Mouse (Mus musculus): ENCODE results near the gene B4galt4.
"Not testable (repeated sequence)": the region's sequence is repeated elsewhere in the genome, so short reads cannot be mapped to it uniquely, and the experiment has no call there.

The B4galt4 gene

DNA sequence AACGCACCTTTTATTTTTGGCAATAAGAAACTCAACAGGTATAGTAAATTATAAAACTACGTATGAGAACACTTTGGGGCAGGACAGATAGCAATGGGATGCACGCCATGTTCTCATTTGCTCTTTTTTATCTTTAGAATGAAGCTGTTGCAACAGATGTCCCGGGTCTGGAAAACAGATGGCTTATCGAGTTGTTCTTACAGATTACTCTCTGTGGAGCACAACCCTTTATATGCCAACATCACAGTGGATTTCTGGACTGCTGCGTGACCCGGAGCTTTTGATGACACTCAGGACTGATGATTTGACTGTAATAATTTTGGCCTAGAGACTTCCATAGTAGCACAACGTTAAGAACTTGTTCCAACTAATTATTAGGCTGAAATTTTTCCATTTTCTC, 25.7 kb downstream of the B4galt4 start:
- DNase-seq (ENCODE audit: low spot score in 2 of 2) = no peak

DNA sequence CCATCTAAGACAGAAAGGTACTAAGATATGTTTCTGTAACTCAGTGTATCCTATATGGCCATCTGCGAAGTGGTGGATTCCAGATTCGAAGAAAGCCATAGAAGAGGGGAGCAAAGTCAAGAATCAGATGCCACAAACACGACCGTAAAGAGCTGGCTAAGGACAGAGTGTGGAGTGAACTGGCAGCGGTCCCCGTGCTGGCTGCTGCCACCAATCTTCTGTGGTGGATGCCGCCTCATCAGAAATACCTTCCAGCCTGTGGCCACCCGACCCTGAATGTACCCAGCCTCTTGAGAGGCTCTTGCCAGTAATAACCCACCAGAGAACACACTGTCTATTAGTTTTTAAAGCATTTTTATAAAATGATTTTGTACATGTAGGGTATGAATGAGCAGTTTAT, 26.3 kb downstream of the B4galt4 start:
- DNase-seq (ENCODE audit: low spot score in 2 of 2) = no peak

DNA sequence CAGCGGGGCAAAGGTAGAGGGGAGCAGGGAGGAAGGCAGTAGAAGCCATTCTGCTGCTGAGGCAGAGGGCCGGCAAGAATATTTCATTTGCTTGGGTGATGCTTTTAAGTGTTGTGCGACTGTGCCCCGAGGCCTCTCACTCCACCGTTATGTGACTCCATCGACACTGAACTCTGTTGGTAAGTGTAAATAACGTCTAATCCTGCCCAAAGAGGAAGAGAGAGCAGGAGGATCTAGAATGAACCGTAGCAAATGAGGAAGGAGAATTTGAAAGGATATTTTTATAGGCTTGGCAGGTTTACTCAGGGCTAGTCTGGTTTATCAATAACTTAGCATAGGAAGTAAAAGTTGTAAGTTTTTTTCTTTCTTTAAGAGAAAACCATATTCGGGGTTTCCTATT, 27.5 kb downstream of the B4galt4 start:
- DNase-seq (ENCODE audit: low spot score in 2 of 2) = no peak

DNA sequence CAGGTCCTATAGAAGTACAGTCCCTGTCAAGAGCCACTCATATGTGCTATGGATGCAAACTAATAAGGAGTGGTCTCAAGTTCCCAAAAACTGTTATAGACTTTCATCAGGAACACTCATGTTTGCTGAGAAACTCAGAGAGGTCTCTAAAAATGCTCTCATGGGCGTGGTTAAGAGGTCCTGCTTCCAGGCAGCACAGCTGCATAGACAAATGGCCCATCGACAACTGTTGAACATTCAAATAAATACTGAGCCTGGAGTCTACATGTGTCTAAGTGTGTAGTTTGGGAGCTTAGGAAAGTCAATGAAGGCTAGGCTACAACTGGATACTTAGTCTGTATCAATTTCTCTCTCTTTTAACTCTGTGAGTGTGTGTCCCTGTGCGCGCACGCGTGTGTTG, 29.1 kb downstream of the B4galt4 start:
- no peak for DNase-seq (ENCODE audit: low spot score in 2 of 2)

DNA sequence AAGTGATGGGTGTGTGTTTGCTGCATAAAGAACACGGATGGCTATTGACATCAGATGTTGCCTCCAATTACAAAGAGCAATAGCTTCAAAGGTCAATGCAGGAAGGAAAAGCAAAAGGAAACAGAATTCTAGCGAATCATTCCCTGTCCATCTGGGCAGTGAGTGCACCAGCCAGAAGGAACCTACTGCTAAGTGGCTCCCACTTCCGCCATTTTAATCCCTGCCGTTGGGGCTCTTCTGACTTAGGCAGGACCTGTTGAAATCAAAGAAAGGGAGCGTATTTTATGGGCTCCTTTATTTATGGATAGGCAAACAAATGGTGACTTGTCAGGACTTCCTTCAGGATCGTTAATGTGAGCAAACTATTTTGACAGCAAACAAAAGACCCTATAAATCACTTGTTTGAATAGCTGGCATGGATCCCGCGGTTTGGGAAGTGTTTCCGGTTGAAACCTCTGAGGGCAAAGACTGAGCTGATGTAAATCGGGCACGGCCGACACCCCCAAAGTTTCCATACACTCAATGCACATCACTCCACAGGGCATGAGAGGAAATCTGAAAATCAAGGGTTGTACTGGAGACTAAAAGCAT, 30.9 kb downstream of the B4galt4 start:
- no peak for DNase-seq (ENCODE audit: low spot score in 2 of 2)

DNA sequence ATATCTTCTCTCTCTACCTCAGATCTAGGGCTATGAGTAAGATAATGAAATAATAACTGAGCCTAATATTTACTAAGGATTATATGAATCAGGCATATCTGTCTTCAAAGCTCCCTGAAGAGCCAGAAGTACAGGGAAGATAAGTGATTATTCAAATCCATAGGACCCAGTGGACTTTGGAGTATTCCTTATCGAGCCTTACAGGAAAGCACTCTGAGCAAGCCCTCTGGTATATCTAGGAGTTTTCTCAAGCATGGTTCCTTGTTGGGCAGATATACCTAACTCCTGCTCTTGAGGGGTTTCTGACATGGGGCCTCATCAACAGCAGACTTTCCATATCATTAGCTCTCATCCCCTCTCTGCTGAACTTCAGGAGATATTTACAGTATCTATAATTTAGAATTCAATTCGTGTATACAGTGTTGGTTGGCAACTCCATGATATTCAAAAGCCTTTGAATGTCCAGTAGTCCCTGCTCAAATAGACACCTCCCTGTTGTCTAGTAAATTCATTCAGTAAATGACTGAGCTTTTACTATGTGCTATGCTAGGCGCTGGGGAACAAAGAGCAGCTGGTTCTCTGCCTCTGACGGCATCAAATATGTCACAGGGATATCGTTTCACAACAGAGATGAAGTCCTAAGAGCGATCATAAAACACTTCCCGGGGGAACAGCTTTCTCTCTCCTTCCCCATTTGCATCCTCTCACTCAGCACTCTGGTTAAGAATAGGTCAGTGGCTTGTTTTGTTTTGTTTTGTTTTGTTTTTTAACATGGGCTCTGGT, 33.1 kb downstream of the B4galt4 start:
- no peak for DNase-seq (ENCODE audit: low spot score in 2 of 2)

DNA sequence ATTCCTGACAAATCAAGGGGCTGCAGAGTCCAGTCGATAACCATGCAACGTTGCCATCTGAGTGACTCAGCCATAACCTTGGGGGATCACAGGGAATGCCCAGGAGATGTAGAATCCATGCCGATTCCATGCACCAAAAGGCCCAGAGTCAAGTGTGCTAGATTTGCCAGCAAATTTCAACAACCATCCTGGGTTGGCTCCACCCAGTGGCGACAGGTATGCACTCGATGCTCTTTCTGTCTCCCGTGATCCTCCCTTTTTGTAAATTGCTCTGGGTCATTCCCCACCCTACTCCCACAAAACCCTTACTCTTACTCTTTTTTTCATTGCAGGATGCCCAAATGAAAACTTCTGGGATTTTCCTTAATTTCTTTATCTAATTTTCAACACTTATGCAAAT, 34.3 kb downstream of the B4galt4 start:
- DNase-seq (ENCODE audit: low spot score in 2 of 2) = no peak

DNA sequence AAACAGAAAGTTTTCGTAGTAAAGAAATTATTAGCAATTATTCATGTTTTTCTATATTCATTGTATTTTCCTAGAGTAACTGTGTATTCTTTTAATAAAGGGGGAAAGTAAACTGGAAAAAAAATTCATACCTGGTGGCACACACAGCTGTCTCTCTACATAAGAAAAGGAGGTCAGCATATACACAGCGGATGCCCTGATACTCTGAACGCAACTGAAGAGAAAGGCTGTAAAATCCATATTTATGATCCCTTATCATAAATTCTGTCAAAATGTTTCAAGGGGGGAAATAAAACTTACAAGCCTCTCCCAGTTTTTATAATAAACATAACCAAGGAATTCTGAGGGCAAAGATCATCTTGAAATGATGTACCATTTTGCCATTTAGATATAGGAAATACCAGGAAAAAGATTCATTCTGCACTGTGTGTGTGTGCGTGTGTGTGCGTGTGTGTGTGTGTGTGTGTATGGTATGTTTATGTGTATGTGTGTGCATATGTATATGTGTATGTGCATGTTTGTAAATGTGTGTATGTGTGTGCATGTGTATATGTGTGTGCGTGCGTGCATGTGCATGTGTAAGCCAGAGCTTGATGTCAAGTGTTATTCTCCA, 39.0 kb downstream of the B4galt4 start:
- DNase-seq (ENCODE audit: low spot score in 2 of 2) = no peak

DNA sequence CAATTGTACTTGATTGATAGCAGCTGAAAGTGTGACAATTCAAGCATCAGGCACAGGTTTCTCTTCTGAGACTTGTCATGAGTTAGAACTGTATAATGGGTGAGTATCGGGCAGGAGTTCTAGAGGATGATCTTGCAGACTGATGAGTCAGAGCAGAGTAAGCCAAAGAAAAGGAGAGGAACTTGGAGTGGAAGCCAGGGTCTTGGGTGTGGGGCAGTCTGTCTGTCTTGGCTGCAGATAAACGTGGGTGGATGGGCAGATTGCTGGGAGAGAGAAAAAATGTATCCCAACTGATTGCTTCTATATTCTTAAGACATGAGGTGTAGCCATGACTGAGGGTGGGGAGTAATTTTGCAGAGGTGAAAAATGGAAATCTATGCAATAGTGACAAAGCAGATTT, 39.9 kb downstream of the B4galt4 start:
- no peak for DNase-seq (ENCODE audit: low spot score in 2 of 2)

DNA sequence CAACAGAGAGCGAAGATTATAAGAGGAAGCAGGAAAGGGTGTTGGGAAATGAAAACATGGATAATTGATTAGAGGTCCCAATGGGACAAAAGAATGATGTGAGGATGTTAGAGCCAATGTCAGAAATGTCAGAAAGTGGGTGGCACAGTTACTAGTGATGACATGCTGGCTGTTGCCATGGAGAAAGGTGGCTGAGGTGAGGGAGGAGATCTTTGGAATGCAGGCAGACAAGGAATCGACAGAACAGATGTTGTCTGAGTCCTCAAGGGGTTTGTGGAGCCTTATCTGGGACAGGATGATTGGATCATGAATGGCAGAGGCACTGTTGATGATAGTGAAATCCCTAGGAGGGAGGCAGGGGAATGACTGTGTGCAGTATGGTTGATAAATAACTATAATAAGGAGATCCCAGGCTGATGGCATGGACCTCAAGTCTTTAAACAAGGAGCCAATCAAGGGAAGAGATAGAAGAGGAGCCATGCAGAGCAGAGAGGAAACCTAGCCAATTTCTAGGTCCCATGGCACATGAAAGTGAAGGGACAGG, 40.5 kb downstream of the B4galt4 start:
- no peak for DNase-seq (ENCODE audit: low spot score in 2 of 2)

DNA sequence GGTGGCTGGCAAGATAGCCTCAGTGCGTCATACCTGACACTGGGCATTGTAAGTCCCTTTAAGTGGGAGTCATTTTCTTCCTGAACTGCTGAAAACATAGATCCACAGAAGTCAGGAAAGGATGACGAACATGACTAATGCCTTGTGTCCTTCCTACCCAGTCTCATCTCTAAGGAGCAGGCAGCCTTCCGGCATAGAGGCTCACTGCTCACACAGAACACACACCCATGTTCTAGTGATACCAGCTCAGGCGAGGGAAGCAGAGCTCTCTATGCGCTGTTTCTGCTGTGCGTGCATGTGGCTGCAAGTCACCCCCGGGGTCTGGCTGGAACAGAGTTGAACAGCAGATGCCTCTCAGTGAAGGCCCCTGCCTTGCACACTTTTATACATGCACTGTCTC, 43.2 kb downstream of the B4galt4 start:
- no peak for DNase-seq (ENCODE audit: low spot score in 2 of 2)

DNA sequence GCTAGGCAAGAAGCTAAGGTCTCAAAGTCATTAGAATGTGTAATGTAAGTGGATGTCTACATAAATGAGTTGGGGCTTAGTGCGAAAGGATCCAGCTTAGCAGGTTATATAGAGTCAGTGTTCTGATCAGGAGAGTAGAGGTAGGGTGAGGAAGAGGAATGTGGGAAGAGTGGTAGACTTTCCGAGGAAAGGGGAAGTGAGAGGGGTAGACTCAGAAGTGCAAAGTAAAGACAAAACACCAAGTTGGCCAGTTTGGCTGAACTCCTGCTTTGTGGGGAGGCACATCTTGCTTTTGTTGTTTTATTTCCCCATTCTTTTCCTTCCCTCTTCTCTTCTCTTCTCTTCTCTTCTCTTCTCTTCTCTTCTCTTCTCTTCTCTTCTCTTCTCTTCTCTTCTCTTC, 47.0 kb downstream of the B4galt4 start:
- no peak for DNase-seq (ENCODE audit: low spot score in 2 of 2)

DNA sequence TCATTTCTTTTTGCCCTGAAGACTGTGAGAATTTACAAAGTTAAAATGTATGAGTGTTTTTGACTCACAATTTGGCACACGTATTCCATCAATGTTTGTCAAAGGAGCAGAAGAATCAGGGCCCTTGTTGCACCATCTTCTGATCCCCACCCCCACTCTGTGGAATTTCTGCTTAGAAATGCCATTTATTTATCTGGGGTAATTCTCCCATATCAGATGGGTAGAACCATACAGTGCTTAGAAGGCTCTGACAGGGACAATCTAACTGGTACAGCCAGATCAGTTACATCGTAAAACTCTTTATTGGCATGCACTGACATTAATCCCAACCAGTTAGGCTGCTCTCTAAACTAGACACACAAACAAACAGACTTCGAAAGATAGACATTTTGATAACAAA, 47.9 kb downstream of the B4galt4 start:
- no peak for DNase-seq (ENCODE audit: low spot score in 2 of 2)

DNA sequence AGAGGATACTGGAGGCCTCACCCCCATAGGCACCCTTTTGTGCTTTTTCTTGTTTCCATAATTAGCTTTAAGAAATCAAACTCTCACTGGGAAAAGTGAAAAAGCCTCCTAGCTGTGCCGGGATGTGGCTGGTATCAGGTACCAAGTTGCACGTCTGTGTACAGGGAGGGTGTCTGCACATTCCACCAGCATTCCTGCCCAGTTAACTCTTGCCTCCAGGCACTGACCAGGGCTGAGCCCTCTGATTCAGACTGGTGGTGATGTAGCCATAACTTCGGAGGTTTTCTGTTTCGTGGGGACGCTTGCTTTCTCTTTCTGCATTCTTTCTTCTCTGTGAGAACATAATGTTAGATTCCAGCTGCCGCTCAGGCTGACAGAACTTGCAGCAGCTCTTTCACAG, 51.1 kb downstream of the B4galt4 start:
- no peak for DNase-seq (ENCODE audit: low spot score in 2 of 2)

DNA sequence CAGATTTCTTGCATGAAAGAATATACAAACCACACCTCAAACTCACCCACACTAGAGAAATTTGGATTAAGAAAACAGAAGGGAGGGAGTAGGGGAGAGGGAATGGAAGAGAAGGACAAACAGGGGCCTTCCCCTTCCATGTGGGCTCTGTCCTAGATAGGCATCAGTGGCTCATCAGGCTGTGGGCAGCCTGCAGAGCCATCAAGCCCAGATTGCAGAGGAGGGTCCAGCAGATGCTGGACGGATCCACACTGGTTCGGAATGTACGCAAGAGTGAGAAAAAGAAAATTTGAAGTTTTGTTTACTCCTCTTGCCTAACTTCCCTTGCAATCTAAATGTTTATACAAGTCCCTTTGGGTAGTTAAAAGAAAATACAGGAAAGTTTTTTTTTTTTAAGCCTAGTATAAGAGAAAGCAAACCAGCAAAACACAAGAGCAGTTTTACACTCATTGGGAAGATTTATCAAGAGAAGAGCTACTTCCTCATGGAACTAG, 56.9 kb downstream of the B4galt4 start:
- DNase-seq (ENCODE audit: low spot score in 2 of 2) = no peak

DNA sequence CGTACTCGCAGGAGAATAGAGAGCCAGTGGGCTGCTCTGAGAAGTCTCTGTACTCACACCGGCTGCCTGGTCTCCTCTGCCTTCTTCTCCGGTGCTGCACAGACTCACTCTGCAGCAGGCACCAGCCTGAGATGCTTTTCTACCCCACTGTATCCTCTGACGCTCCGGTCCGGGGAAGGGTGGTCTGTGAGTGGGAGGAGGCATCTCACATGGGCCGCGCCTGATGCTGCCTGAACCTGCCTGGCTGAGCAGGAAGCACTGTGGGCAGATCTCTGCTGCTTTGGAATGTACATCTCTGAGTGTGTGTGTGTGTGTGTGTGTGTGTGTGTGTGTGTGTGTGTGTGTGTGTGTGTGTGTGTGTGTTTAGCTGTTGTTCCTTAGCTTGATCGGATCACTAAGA, 58.0 kb downstream of the B4galt4 start, which contains the start of gene Upk1b:
Upk1b (minus strand) TSS at position 238 of the 400 bp plus-strand sequence.
- DNase-seq (ENCODE audit: low spot score in 2 of 2) = no peak

DNA sequence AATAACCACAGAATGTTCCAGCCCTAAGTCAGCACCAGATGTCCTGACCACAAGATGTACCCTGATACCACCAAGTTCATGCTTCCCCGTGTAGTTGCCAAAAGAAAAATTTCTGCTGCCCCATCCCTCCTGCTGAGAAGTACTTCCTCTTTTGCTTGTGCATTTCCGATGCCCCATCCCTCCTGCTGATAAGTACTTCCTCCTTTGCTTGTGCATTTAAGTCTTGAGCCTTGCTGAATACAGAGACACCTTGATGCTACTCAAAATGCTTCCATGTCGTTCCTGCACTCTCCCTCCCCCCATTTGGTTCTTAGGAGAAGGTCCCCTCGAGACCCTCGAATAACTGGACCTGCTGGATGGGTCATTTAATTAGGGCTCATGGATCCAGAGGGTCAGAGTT, 65.7 kb downstream of the B4galt4 start:
- DNase-seq (ENCODE audit: low spot score in 2 of 2) = not testable (repeated sequence)

DNA sequence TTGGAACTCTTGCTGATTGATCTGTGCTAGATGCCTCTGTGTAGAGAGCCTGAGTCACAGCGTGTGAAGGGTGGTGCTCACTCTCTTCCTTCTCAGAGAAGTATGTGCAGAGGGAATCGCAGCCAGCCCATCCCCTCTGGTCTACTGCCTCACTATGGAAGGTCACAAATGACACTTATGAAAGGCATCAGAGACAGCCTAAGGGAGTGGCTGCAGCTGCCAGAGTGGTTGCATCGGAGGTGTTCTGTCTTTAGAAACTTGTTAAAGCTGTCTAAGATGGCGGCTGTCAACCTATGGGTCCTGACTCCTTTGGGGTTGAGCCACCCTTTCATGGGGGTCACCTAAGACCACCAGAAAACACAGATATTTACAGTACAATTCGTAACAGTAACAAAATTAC, 68.1 kb downstream of the B4galt4 start:
- DNase-seq (ENCODE audit: low spot score in 2 of 2) = no peak

DNA sequence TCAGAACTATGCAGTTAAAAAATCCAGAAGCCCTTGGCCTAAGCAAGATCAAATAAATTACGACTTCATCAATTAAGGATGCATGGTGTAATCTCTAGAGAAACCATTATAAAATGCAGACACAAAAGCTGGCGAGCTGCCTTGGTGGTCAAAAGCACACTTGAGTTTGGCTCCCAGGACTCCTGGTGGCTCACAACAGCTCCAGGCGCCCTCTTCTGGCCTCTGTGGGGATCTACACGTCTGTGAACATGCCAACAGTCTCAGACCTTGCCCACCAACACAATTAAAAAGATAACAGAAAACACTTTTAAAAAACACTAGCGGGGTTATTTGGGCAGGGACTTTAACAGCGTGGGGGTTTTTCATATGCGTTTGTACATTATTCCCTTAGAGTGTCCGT, 70.5 kb downstream of the B4galt4 start:
- peak; percentile 27 to 43 for DNase-seq (ENCODE audit: low spot score in 2 of 2)
